Mouse (Mus musculus) heart, postnatal 14 days (tissue): Measurements from ENCODE around the gene Daam1. TPM values are rescaled to one million over a fixed set of nuclear protein-coding genes. Genes with fewer than 3 reads are reported as not detected.
A peak's percentile ranks its signal among the peaks of the same experiment; 100 is the strongest.

Experiments used
- DNase-seq, 2 experiments: peaks; one replicate each; pipeline ENCODE4 v3.0.0; 2021 to 2022
- intact Hi-C: fragments of 180-260 bp; cut with DNase I; formaldehyde crosslinking; loops from one replicate; pipeline ENCODE4 v1.15.1; 2025
- total RNA-seq, 2 experiments: library from RNA; stranded (reverse); gene quantifications; 2 replicates each; pipeline ENCODE4 v1.2.3; 2021

Gene Daam1
- total RNA-seq, 2 experiments from 2014 or later = 67.5 to 70.7 TPM

DNA sequence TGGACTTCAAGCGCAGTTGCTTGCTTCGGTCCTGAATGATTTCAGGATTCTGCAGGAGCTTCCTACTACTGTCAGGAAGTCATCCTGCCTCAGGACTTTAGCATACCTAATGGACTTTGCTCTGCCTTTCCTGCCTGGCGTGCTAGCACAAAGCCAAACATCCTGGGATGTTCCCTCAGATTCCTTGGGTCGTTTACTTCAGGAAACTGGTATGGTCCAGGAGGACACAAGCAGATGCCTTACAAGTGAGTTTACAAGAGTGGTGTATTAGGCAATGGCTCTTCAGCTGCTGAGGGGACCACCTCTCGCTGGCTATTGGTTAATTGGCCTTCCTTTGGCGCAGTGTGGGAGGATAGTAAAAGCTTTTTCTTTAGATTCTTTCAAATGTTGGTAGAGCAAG is 23.3 kb downstream of the Daam1 start:
- DNase-seq = no peak
- intact Hi-C loops = loop anchor here (1.0 kb wide), 1 partner anchor 33 kb away; no protein-coding TSS in a partner anchor

DNA sequence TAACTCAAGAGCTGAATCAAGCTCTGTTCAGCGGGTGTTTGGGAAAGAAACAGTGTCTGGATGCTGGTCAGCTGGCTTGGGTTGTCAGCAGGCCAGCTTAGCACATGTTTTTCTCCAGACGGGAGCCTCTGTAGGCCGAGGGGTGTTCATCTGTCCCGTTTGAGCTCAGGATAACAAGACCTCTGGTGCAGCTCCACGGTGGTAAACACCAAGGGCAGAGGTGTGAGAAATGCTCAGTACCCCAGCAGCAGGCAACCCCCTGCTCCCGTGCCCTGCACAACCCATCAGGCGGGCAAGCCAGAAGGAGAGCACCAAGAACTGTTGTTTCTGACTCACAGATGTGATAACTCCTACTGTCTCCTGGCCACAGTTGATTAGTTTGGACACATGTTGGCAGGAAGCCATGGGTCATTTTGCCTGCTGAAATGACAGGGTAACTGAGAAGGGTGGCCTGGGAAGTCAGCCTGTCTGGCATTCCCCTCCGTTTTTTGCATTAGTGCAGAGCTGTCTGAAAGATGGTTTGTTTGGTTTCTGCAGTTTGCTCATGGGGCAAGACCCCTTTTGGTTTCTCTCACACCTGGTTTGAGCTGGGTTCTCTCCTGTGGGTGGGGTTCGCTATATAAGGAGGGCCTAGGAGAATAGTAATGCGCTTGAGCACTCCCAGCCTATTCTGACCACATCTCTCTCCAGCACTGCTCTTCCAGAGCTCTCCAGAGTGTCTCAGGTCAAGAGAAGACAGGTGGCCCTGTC is 25.0 kb downstream of the Daam1 start:
- intact Hi-C loops = no loop called here
- DNase-seq = peak; percentile 68 to 74

DNA sequence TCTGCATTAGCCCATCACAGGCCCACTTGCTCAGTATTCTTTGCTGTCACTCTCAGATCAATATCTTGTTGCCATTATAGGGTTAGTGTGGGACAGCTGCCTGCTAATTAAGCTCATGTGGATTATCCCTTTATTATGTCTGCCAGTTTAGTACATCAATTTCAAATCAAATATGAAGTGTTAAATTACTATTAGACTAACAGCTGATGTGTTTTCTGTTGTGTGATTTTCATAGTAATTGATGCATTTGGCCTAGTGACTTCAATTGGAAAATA is 25.5 kb downstream of the Daam1 start:
- intact Hi-C loops = no loop called here
- no peak for DNase-seq

DNA sequence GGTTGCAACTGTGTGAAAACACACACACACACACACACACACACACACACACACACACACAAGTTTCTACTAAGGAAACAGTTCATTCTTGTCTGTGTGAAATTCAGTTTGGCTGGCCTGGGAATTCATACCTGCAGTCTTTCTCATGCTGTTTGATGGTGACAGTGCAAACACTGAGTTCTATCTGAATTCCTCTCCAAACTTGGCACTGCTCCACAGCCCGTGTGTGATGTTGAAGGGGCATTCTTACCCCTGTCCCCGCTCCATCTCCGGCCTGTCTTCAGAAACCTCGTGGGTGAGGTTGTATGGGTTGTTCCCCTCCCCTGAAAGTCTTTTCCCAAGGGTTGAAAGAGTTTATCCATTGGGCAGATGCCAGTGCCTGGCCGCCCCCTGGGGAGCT is 28.2 kb downstream of the Daam1 start:
- peak in 1 of 2 experiments; percentile 40 for DNase-seq
- intact Hi-C loops = no loop called here

DNA sequence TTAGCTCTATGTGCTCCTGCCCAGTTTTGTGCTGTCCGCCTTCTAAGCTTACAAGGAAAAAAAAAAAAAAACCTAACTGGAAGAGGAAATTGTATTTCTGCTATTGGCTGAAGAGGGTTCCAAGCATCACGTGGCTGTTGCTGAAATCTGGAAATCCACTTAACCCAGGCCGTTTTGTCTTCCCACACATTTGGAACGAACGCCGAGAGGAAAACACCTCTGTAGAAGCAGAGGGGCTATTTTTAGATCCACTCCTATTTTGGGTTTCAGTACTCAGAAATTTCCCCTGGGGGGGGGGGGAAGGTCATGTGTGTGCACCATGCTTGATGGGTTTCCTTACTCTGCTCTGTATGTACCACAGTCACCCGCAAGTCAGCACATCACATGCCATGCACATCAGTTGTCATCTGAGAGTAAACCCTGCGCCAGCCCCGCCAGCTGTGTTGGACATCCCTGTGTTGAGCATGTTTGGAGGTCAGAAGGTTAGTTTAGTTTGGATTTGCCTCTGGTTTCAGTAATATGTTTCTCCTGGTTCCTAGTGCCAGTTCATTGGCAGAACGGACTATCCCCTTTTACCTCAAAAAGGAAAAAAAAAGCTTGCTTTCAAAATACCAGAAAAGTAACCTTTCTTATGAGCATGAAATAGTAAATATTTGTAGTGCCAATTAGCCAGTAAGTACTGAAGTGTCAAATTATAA is 33.1 kb downstream of the Daam1 start:
- intact Hi-C loops = no loop called here
- DNase-seq = peak; percentile 62 to 73

DNA sequence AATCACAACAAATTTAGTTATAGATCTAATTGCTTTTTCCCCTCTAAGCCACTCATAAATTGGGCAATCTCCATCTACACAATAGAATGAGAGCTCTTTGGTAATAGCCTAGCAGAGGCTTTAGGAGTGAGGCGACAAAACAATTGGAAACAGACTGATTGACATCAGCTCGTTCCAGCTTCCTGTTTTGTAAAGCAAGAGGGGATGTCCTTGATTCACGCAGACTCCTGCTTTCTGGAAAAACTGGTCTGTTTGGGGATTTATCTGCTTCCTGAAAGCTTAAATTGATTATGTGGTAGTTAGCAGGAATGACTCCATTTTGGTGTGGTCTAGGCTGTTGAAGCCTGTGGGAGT is 33.6 kb downstream of the Daam1 start:
- intact Hi-C loops = no loop called here
- no peak for DNase-seq

DNA sequence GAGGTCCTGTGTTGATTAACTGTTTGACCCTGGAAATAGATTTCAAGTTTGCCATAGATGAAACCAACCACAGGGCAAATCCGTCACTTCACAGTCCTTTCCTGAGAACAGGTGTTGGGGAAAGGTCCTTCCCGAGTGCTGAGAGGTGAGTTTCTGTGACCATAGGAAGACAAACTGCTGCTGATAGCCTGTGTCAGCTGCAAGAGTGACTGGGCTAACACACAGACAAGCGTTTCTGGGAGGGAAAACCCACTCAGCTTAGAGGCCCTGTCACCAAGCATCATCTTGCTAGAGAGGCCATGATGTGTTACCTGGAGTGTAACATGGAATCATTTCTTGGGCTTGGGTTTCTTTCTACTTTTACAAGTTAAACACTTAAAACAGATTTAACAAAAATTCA is 35.1 kb downstream of the Daam1 start:
- no peak for DNase-seq
- intact Hi-C loops = no loop called here

DNA sequence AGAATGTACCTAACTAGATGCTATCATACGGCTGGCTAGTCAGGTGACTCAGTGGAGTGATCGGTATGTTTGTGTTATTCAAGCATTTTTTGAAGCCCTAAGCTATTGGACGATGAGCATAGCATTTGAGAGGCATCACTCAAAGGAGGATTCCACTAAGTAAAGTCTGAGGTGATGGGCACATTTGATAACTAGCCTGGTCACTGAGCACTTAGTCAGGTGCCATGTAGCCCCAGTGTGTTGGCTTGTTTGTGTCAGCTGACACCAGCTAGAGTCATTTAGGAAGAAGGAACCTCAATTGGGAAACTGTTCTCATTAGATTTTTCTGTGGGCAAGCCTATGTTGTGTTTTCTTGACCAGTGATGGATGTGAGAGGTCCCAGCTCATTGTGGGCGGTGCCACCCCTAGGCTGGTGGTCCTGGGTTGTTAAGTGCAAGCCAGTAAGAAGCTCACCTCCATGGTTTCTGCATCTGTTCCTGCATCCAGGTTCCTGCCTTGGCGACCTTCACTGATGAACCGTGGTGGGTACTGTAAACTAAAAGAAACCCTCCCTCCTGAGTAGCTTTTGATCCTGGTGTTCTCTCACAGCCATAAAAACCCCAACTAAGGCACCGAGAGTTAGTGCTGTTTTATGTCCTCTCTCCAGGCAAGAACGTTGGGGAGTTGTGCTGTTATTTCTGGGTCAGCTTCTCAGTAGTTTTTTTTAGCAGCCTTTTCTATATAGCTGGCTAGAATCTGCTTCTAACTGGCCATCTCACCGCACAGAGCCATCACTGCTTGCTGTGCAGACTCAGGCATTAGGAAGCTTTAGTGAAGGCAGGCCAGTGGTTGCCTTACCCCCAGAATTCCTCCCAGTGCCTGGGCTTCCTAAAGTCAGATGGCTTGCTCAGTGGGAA is 36.7 kb downstream of the Daam1 start:
- no peak for DNase-seq
- intact Hi-C loops = no loop called here

DNA sequence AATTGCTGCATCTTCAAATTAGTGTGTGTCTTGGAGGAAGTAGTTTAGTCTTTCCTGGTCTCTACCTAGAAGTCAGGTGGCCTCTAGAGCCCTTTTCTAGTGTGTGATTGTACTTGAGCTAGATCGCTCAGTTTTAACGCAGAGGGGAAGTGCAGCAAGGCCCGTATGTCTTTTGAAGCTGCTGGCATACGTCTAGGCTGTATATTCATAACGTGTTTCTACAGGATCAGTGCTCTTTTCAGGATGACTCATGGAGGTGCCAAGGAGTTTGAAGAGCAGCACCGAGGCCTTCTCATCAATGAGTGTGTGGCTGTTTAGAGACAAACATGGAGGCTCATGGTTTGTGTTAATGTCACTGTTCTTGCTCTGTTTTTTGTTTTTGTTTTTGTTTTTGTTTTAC is 39.8 kb downstream of the Daam1 start:
- intact Hi-C loops = no loop called here
- no peak for DNase-seq

DNA sequence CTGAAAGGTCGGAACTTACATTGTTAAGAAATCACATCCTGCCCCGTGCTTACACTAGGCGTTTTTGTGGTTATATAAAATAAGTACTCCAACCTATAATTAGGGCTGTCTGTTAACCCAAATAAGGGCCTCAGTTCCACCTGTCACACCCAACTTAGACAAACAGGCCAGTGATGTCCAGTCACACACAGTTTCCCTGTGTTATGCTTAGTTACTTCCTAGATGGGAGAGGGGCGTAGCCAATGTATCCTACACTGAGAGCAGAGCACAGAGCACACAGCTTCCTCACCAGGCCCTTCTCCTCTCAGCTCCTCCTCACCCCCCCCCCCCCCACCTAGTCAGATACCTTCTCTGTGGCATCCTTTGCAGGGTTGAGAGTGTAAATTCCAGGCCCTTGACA is 41.5 kb downstream of the Daam1 start:
- no peak for DNase-seq
- intact Hi-C loops = no loop called here

DNA sequence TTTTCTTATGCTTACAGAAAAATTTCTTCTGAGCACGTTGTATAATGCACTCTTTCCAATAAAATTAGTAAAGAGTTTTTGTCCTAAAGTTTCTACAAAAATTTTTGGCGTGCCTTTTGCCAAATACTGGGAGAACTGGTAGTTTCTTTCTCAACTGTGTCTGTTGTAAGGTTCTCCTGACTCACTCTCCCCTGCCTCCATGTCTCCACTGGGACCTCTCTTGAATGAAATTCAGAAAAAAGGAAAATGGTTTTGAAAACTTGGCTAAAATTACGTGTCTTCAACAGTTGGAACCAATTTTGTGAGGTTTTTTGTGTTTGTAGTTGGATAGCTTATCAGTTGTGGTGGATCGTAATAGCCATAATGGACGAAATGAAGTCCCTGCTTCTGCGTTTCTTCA is 43.7 kb downstream of the Daam1 start:
- intact Hi-C loops = no loop called here
- no peak for DNase-seq

DNA sequence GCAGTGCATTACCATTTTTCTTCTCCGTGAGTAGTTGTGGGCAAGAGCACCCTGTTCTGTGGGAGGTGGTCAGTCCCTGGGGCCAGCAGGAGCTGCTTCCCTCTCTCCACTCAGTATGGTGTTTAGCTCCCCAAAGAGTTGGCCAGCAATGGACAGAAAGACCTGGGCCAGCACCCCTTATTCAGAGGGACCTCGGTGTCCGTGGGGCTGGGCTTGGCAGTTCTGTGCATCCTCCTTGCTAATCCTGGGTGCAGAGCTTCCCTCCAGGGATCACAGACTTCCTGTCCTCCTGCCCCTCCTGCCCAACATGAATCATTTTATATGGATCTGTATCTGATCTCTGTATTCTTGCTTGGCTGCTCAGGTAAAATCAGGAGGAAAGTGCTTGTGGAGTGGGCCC is 44.1 kb downstream of the Daam1 start:
- intact Hi-C loops = no loop called here
- DNase-seq = no peak

DNA sequence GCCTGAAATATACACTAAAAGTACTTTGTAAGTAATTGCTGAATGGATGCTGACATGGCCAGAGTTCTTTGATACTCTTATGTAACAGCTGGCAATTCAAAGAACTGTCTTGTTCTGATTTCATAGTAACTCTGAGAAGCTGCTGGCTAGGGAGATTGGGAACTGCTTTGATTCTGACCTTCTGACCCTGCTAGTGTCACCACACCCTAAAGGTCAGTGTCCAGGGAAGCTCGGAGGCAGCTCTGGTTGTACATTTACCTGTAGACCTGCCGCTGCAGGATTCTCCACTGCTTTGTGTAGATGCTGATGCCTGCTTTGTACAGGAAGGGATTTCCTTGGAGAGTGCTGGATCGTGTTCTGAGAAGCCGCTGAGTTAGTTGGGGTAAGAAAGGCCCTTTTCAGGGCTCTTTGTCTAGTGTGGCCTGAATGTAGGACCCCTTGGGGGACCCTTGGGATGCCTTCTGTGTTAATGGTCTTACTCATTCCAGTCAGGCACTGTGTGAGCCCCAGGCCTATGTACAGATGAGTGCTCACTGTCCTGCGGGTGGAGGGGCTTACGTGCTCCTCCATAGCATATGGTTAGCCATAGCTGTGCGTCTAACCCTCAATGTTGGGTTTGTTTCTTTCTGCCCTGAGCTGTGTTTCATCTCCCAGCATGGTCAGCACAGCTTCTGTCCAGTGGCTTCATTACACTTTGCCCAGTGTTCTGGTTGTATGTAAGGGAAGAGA is 45.0 kb downstream of the Daam1 start:
- intact Hi-C loops = no loop called here
- no peak for DNase-seq

DNA sequence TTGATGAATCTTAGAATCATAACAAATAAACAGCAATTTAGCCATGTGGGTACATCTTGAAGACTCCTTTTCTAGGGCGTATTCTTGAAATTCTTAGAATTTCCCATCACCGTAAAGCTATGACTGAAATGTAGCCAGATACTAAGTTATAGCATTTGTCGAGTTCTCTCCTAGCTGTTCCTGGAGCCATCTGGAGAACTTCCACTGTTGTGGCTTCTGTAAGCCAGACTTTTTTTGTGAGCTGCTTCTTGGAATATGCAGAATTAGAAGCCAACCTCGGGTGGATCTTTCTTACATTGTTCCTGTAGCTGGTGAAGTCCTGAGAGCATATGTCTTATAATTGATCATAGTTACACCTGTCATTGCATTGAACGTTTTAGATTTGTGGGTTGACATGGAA is 50.1 kb downstream of the Daam1 start:
- intact Hi-C loops = no loop called here
- DNase-seq = no peak

DNA sequence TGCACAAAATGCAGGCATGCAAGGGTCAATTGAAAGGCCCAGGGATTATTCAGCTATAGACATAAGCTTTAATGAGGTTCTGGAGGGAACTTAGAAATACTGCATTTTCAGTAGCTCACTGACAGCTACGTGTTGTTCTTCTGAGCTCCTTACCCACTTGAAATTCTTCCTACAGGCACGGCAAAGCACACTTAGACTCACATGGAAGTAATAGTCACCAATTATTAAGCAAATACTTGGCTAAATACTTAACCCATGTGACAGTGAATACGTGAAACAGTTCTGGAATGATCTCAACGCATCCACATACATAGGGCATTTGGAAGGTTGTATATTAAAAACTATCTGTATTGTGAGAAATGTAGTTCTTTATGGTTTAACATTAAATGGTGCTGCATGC is 50.6 kb downstream of the Daam1 start:
- intact Hi-C loops = no loop called here

DNA sequence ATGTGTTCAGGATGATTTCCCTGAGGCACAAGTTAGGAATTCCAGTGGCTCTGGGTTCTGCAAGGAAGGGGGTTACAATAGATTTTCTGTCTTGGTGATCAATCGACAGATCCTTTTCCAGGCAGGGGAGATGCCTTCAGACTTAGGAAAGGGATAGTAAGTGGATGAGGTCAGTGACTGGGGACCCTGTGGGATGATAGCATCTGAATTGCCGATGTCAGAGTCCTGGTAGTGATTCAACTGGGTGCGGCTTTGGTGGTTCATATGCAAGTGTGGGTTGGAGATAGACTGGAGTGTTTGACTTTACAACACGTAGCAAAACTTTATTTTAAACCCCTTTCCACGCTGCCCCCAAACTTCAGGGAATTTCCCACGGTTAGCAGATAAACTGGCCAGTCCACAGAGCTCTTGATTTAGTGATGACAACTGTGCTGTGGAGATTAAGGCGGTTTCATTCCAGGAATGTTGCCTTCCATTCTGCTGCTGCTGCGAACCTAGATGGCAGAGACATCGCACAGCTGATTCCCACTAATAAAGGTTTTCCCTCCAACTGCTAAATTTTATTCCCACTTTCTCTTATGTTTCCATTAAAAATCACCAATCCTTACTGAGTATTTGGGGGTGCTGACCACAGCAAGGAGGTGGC is 52.3 kb downstream of the Daam1 start:
- intact Hi-C loops = no loop called here

More for the DNA sequence above, 50.6 kb downstream of the Daam1 start:
- DNase-seq = no peak

DNA sequence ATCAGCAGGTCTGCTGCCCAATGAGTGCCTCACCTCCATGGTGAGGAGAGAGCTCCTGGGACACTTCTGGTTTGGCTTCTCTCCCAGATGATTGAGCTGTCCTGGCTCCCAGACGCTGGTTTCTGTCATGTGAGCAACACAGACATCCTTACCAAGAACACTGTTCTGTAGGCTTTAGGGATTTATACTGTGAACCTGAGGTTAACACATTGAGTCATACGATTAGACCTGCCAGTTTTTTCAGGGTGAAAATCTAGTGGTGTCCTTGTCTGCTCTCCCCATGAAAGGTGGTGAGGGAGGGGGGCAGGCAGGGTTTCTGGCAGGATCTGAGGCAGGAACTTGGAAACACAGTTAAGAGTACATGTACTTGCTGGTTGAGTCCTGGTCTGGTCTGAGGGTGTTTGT is 54.3 kb downstream of the Daam1 start:
- peak; percentile 37 to 69 for DNase-seq
- intact Hi-C loops = loop anchor here (5.0 kb wide), 2 partner anchors 47 to 92 kb away; no protein-coding TSS in a partner anchor

More for the DNA sequence above, 52.3 kb downstream of the Daam1 start:
- no peak for DNase-seq

DNA sequence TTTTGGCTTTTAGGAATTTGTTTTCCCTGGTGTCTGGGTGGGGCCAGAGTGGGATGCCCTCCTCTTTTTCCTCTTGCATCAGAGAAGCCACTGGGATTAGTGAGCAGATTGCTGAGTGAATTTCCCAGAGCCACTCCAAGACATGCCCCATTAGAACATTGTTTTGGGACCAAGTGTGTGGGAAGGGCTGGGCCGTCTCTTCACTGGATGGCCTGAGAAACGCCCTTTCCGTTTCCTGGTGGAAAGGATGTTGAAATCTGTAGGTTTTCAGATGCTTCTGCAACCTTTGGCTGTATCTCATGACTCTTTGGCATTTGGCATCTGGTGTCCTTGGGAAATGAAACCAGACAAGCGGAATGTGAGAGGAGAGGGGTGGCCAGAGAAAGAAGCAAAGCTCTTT is 54.8 kb downstream of the Daam1 start:
- intact Hi-C loops = loop anchor here (2.0 to 5.0 kb wide), 3 partner anchors 47 to 92 kb away; no protein-coding TSS in a partner anchor

DNA sequence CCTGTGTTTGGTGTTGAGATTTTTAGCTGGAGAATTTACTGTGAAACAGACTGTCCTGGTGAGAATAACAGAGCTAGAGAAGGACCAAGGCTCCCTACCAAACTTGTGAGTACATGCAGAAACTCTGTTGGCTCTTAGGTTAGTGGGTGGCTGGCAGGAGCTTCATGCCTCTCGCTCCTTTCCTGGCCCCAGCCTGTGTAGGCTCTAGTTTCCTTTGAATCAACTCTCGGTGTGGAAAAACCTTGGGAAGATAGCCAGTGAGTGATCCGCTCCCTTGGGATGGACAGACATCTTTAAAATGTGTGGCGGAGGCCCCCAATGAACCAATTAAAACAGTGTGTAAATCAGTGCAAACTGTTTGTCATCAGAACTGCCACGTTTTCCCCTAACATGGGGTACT is 55.5 kb downstream of the Daam1 start:
- intact Hi-C loops = loop anchor here (2.0 to 5.0 kb wide), 3 partner anchors 46 to 91 kb away; no protein-coding TSS in a partner anchor
- no peak for DNase-seq

More for the DNA sequence above, 54.8 kb downstream of the Daam1 start:
- DNase-seq = peak; percentile 50 to 60

DNA sequence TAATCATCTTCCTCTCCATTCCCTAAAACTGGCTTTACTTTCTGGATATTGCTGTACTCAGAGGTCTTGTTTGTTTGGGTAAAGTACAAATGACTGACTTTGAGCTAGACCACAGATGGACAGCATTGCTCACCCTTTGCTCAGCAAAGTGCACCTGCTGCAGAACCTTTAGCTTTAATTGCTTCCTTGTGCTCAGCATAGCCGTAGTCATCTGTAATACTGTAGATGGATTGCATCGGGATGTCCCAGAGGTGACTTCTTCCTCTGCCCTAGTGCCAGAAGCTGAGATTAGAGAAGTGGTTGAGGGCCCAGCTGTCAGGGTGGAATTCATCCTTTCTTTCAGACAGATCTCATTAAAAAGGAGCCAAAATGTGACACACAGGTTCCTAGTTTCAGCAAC is 56.1 kb downstream of the Daam1 start:
- intact Hi-C loops = loop anchor here (1.0 to 5.0 kb wide), 4 partner anchors 33 to 90 kb away; no protein-coding TSS in a partner anchor

More for the DNA sequence above, 56.1 kb downstream of the Daam1 start:
- DNase-seq = no peak
